Mouse (Mus musculus) adrenal gland, postnatal 4 days (tissue): ENCODE results near the gene Olfr775. TPM values are rescaled to one million over a fixed set of nuclear protein-coding genes. Genes with fewer than 3 reads are reported as not detected.

Source experiments
- DNase-seq, 2 experiments: peaks; one replicate each; pipeline ENCODE4 v3.0.0; 2021 to 2022; ENCODE audit warnings: low spot score in 2 of 2, mixed read lengths in 2 of 2
- long read RNA-seq, 2 experiments: library from polyadenylated mRNA; stranded (forward); transcript quantifications; one replicate each; pipeline ENCODE4 v2.0.0; 2021
- total RNA-seq, 2 experiments: library from RNA; stranded (reverse); gene quantifications; 2 replicates each; pipeline ENCODE4 v1.2.3; 2021

Olfr775 gene
- total RNA-seq, result not detected
- long read RNA-seq, experiment 1, result 0 reads
- long read RNA-seq, experiment 2, result 0 reads

DNA sequence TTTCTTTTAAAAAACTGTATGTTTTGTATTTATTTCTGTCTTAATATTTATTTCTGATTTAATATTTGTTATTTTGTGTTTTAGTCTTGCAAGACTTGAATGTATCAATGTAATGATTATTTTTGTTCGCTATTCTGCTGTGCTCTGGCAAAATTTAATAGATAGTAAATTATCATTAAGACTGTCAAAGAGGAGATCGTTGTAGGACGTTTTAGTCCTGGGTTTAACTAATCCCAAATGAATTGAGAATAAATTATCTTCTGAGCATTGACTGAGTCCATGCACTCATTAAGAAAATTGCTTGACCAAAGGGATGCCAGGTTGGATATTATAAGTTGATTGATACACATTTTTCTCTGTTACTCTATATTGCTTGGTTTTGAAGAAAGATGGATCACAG is at the start of gene Olfr775:
Olfr775 (plus strand) TSS at position 301 of the 400 bp plus-strand sequence.
- DNase-seq, result no peak

DNA sequence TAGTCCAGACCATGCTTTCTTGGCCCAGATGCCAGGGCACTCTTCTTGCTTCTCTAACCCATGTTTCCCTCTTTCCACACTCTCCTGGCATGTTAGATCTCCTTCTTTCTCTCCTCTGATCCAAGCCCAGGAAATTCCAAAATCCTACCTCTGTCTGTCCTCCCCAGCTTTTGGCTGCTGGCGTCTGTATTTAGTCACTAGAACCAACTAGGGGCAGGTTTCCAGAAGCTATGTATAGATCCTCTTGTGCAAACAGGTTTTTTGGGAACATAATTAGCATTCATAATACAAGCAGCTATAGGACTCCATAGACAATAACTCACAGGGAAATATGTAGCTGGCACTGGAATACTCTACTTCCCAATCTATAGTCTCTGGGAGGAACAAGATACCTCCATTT is 17.5 kb upstream of the Olfr775 start:
- no peak for DNase-seq

DNA sequence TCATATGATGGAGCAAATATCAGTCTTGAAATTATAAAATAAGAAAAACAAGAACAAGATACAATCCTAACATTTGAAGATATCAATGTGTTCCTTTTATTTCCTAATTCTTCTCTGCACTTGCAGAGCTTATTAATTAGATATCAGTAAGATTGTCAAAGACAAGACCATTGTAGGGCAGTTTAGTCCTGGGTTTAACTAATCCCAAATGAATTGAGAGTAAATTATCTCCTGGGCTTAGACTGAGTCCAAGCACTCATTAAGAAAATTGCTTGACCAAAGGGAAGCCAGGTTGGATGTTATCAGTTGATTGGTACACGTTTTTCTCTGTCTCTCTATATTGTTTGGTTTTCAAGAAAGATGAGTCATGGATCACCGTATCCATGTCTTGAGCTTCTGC is 12.3 kb upstream of the Olfr775 start, which contains the start of gene Olfr774:
Olfr774 (plus strand) TSS at position 301 of the 400 bp plus-strand sequence.
- no peak for DNase-seq

DNA sequence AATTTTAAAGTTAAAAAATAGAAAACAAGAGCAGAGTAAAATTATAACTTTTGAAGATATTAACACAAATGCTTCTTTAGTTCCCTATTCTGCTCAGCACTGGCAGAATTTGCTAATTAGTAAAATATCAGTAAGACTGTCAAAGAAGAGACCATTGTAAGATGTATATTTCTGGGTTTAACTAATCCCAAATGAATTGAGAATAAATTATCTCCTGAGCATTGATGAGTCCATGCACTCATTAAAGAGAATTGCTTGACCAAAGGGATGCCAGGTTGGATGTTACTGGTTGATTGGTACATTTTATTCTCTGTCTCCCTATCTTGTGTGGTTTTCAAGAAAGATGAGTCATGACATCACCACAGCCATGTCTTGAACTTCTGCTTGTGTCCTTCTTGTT is 10.6 kb downstream of the Olfr775 start, which contains the start of gene Olfr776:
Olfr776 (plus strand) TSS at position 301 of the 400 bp plus-strand sequence.
- DNase-seq, result no peak

DNA sequence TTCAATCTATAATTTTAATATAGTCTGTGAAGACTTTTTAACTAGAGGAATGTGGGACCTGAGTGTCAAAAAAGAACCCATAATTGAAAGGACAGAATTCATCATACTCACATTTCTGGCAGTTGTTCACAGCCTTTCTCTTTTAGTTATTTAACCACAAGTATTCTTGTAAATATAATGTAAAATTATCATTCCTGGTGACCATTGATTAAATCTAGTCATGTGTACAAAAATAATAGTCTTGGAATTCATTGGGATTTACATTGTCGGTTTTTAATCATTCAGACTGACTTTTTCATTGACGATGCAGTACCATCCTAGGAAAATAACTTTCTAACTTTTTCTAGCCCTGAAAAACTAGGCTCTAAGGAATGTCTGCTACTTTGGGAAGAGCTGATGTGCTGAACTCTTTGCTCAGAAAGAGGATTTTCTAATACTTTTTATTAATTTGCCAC is 22.9 kb downstream of the Olfr775 start, which contains the start of gene Olfr777:
Olfr777 (minus strand) TSS at position 405 of the 455 bp plus-strand sequence.
- no peak for DNase-seq

Other genes starting within 250 kb of the Olfr775 start
- gene Olfr763, start 237.6 kb upstream of the Olfr775 start, total RNA-seq, result not detected
- not detected for gene Olfr764-ps1, start 208.5 kb upstream of the Olfr775 start, total RNA-seq
- not detected for gene Olfr765, start 198.4 kb upstream of the Olfr775 start, total RNA-seq
- gene Olfr766-ps1, start 179.4 kb upstream of the Olfr775 start, total RNA-seq, result not detected
- gene Olfr767, start 165.5 kb upstream of the Olfr775 start, total RNA-seq, result not detected
- not detected for gene Olfr768, start 149.0 kb upstream of the Olfr775 start, total RNA-seq
- gene Olfr769, start 130.6 kb upstream of the Olfr775 start, total RNA-seq, result not detected
- gene Olfr770, start 109.4 kb upstream of the Olfr775 start, total RNA-seq, result not detected
- not detected for gene Olfr771, start 83.7 kb upstream of the Olfr775 start, total RNA-seq
- gene Olfr772, start 70.5 kb upstream of the Olfr775 start, total RNA-seq, result not detected
- gene Olfr773, start 61.0 kb upstream of the Olfr775 start, total RNA-seq, result not detected
- not detected for gene Olfr774, start 12.2 kb upstream of the Olfr775 start, total RNA-seq
- gene Olfr776, start 10.7 kb downstream of the Olfr775 start, total RNA-seq, result not detected
- gene Olfr777, start 23.1 kb downstream of the Olfr775 start, total RNA-seq, result not detected
- not detected for gene Olfr780, start 69.7 kb downstream of the Olfr775 start, total RNA-seq
- not detected for gene Olfr781, start 80.4 kb downstream of the Olfr775 start, total RNA-seq
- not detected for gene Olfr782, start 100.4 kb downstream of the Olfr775 start, total RNA-seq
- under 1 TPM in 1 of 2 experiments, not detected in 1; 0.08 TPM for gene Olfr784, start 135.7 kb downstream of the Olfr775 start, total RNA-seq
- not detected for gene Olfr785, start 157.0 kb downstream of the Olfr775 start, total RNA-seq
- not detected for gene Olfr786, start 178.9 kb downstream of the Olfr775 start, total RNA-seq
- not detected for gene Olfr787, start 213.4 kb downstream of the Olfr775 start, total RNA-seq
- gene Olfr788, start 222.6 kb downstream of the Olfr775 start, total RNA-seq, result not detected
- gene Olfr789, start 236.3 kb downstream of the Olfr775 start, total RNA-seq, result not detected